Mouse (Mus musculus) cerebellum, adult 9-10 months (tissue): Measurements from ENCODE around the gene Smarcd1.

Experiments
- DNase-seq: peaks from one replicate; pipeline ENCODE4 v3.0.0; 2022

Gene Smarcd1

DNA sequence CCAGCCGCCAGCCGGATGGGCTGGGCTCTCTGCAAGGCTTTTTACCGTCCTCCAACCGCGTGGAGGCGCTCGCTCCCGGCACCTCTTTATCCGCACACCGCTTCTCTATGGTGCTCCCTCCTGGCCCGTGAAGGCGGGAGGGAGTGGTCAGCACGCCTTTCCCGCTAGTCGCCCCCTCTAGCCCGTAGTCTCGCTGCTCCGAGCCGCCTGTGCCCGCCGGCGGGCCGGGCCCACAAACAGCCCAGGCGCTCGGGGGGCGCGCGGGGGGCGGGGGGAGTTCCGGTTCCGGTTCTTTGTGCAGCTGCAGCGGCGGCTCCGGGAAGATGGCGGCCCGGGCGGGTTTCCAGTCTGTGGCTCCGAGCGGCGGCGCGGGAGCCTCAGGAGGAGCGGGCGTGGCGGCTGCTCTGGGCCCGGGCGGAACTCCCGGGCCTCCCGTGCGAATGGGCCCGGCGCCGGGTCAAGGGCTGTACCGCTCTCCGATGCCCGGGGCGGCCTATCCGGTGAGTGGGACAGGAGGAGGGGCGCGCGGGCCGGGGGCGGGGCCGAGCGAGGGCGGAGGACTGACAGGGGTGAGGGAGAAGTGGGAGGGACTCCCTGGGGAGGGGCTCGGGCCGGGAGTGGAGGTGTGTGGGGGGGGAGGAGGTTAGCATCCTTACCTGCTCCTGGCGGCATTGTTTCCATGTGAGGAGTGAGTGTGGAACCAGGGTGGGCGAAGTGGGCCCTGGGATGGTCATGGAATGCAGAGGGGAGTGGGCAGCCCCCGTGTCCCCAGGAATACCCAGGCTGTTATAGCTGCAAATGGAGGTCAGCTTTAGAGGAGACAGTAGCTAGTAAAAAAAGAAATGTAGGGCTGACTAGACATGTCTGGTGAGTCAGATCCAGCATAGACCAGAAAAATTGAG is at the start of gene Smarcd1:
TSS of gene Smarcd1 (plus strand) at position 131 of the 902 bp plus-strand sequence.
- peak; percentile 93 for DNase-seq

DNA sequence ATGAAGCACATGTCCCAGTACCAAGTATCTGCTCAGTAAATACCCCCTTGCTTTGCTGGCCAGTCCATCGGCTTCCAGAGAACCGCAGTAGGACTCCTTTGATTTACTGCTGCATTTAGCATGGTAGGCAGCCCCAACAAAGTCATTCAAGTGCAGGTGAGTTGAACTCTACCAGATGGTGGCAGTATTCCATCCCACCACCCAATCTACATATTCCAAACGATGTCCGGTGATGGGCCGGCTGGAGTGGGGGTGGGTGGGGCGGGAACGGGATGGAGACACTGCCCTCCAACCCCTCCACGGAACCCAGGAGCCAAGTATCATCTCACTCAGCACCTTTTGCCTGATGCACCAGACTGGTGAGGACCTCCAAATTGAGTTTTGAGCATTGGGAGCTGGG is 48.6 kb upstream of the Smarcd1 start:
- peak; percentile 48 for DNase-seq

DNA sequence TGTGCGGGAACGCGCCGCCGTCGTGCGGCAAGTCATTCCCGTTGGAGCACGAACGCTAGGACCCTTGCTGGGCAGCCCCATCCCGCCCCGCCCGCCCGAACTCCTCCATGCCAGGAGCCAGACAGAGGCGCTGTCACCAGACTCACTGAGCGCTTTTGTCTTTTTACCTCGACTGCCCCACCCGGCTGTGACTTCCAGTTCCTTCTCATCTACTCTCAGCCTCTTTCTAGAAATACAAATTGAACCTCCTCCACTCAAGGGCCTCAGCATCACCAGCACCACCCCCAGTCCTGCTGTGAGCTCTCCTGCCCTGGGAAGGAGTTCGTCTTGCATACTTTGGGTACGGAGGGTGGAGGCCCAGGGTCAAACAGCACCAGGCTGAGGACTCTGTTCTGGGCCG is 48.1 kb upstream of the Smarcd1 start:
- DNase-seq, result peak; percentile 27

DNA sequence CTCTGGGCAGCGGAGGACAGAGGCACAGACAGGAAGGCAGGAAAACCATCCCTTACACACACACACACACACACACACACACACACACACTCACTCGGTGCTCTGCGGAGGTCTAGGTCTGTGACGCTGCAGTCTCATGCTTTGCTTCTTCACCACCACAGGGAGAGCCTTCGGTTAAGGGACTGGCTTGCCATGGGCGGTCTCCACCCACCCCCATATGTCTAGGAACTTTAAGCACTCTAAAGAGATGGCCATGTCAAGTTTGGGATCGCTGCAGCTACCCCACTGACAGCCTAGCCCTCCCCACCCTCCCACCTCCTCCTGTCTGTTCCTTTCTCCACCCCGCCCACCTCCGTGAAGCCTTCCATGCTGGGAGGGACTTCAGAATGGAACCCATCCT is 46.0 kb upstream of the Smarcd1 start:
- DNase-seq, result no peak

DNA sequence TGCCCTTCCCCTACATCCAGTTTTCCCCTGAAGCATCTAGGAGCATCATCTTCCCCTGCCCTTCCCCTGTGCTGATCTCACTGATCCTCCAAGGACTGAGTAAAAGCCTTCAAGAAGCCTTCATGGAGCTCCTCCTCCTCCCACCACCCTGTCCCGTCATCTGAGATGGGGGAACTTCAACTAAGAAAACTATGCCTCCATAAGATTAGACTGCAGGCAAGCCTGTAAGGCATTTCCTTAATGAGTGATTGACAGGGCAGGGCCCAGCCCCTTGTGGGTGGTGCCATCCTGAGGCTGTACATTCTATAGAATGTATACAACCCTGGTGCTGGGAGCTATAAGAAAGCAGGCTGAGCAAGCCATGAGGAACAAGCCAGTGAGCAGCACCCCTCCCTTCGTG is 43.5 kb upstream of the Smarcd1 start:
- DNase-seq, result no peak

DNA sequence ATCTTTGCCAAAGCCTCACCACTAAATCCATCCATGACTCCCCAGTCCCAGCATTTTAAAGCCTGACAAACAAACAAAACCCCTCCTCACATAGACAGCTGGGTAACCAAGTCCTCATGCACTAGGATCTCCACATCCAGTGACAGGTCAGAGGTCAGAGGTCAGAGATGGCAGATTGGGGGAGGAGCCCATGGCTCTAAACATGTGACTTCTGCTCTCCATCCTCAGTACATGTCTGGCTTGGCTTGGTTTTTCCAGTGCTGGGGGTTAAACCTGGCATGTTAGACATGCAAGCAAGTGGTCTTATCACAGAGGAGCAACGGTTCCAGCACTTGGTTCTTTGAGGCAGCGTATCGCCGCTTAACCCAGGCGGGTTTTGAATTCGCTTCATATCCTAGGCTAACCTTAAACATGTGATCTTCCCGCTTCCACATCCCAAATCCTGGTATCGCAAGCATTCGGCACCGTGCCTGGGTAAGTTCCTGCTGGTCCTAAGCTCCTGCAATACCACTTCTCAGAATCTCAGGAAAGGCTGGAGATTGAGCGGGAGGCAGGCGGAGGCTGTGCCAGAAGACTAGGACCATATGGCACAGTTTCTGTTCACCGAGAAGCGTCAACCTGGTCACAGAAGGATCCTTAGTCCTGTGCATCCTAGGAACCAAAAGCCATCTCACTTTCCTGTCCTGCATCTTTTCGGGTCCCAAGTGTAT is 40.7 kb upstream of the Smarcd1 start:
- DNase-seq, result peak; percentile 87

DNA sequence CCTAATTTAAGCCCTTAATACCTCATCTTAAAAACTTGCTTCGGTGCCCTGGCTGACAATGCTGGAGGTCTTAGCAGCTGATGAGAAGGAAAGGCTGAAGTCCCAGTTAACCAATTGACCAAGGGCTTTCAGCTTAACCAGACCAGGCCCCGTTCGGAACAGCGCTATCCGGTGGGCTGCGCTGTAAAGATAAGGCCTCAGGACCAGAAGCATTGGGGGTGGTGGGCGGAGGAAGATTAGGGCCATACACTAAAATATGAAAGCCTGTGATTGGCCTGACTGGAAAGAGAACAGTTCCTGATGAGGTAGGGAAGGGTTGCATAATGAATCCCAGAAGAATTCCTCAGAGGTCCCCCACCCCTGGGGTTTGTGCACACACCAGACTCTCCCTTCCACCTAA is 39.6 kb upstream of the Smarcd1 start:
- DNase-seq, result no peak

DNA sequence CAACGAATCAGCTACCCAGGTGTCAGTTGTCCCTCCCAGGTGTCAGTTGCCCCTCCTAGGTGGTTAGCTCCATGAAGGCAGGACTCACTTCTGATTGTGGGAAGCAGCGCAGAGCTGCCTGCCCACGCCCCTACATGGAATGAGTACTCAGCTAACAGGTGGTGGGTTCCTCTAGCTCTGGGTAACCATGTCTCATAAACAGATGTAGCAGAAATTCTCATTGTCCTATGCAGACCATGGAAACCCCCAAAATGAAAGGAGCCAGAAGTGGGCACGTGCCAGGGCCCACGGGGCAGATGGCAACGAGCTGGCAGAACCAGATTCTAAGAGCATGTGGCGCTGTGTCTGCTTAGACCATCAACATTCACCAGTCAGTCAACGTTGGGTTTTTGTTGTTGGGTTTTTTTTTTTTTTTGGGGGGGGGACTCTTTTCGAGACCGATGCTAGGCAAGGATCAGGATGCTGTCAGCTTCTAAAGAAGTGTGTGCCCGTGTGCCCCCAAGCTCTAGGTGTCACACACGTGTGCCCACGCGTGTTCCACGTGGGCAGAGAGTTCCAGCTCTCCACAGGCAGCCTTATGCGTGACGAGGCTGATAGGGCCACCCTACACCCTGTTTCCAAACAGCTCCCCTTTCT is 37.8 kb upstream of the Smarcd1 start:
- peak; percentile 64 for DNase-seq

DNA sequence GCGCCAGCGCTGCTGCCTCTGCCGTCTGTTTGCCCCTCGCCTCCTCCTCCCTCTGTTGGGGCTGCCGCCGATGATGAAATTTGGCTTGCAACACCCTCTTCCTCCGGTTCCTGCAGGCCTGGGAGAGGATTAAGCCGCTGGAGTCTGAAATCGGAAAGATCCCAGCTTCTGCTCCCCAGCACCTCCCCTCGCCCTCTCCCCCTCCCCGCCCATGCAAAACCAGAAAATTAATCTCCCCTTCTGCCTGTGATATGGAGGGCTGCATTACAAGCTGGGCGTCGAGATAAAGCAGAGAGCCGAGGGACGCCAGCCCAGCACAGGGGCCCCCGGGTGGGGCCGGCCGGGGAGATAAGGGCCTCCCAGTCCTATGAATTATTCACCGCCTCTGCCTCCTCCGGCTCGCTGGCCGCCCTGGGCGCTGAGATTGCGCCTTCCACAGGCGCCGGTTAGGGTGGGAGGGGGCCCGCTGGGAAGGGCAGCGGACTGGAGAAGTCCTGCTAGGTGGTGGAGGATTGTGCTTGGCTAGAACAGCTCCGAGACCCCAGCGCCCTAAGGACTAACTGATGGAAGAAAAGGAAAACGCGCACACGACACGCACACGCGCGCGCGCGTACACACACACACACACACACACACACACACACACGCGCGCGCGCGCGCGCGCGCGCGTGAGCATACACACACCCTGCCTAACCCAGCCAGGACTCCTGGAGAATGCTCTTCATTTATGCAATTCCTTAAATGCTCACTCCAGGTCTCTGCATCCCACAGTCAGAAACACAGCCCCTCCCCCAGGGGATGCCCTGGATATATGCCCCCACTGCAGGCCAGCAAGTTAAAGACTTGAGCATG is 37.1 kb upstream of the Smarcd1 start:
- peak; percentile 75 for DNase-seq

DNA sequence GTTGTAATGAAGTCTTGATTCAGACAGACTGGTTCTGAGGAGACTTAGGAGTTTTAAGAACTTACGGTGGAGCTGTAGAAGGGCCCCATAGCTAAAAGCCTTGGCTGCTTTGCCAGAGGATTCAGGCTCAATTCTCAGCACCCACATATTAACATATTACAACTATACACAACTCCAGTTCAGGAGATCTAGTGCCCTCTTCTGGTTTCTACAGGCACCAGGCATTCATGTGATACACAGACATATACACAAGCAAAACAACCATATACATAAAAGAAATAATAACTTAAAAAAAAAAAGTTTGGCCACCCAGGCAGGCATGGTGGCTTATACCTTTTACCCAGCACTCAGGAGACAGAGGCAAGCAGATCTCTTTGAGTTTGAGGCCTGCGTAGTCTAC is 34.4 kb upstream of the Smarcd1 start:
- DNase-seq, result no peak

DNA sequence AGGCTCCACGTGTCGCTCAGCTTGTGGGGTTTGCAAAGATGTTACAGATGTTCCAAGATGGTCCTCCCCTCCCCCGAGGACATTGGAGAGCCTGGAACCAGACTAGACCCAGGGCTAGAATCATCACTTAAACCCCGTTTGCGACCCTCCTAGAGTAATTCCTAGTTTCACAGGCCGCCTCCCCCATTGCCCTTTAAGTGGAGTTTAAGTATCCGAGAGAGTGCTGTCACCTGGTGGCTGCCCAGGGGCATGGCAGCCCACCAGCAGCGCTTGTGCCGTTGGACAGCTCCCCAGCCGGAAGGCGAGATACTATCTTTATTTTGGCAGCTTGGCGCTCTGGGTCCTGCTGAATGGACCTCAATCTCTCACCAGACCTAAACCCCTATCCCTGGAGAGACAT is 33.0 kb upstream of the Smarcd1 start:
- DNase-seq, result peak; percentile 90

DNA sequence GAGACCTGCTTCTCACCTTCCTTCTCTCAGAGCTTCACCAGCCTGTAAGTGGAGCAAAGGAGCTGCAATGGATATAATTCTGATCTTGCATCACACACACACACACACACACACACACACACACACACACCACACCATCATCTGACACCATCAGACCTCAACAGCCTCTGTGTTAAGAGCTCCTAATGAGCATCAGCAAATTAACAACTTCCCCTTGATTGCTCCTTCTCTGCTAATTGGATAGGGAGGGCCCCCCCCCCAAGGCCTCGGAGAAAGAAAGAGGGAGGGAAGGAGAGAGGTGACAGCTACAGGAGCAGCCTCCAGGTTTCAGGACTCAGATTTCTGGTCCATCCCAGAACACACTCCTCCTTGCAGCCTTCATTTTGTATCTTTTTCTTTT is 32.5 kb upstream of the Smarcd1 start:
- DNase-seq, result no peak

DNA sequence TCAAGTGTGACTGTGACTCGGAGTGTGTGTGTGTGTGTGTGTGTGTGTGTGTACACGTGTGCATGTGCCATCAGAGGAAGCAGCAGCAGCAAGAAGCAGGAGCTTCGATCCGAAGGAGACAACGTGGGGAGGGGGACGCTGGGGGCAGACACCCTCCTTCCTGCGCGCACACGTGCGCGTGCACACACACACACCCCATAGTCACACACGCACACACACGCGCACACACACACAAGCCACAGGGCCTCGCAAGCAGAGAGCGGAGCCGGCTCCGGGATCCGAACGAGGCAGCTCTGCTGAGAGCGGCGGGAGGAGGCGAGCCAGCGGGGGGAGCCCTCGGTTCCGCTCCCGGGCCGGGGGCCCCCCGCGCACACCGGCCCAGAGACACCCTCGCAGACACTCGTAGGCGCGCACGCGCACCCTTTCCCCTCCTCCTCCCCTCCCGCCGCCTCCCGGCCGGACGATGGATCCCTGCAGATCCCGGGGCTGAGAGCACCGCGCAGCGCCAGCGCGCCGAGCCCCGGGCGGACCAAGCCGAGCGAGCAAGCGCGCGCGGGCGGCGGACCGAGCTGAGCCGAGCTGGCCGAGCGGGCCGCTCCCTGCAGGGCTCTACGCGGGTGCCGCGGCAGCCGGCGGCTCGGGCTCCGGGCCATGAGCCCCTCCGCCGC is 31.6 kb upstream of the Smarcd1 start, which contains the start of gene Asic1:
TSS of gene Asic1 (plus strand) at position 215 of the 668 bp plus-strand sequence.
- DNase-seq, result peak; percentile 86

DNA sequence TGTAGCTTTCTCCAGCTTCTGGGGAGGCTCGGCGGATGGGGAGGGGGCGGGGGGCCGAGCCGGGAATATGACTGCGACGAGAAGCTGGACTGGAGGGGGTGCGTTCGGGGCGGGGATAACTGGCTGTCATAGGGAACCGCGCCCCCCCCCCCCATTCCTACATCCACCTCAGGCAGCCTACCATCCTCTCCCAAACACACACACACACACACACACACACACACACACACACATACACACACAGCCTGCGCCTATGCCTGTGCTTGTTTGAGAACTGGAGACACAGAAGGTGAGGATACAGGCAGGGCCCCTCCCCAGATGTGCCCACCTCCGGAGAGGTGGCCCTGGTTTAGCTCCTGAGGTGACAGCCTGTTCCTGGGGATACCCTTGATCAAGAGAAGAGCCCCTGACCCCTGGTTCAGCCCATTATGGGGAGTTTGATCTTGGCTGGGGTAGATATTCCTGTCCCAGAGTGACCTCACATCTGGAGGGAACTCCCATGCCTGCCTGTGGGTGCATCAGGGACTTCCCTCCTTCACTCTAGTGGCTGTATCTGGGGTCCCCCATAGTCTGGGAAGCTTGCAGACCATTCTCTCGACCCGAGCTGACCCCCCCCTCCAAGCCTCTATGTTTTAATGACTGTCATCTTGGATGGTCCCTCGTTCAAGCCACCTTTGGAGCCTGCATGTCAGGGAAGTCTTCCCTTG is 30.8 kb upstream of the Smarcd1 start:
- DNase-seq, result no peak

DNA sequence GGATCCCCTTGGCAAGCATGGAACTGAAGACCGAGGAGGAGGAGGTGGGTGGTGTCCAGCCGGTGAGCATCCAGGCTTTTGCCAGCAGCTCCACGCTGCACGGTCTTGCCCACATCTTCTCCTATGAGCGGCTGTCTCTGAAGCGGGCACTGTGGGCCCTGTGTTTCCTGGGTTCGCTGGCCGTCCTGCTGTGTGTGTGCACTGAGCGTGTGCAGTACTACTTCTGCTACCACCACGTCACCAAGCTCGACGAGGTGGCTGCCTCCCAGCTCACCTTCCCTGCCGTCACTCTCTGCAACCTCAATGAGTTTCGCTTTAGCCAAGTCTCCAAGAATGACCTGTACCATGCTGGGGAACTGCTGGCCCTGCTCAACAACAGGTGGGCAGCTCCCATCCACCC is 30.1 kb upstream of the Smarcd1 start:
- no peak for DNase-seq

DNA sequence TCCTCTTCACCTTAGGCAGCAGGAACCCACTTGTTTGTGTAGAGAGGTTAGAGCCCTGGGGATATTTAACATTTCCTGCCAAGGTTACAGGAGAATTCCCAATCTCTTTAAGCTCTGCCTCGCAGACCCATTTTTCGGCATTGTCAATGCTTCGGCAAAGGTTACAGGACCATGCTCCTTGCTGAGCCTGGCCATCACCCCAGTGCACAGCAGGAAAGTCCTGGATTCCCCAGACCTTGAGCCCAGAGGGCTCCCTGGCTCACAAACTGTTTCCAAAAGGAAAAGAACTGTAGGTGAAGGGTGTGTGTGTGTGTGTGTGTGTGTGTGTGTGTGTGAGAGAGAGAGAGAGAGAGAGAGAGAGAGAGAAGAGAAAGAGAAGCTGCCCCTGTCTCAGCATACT is 27.1 kb upstream of the Smarcd1 start:
- peak; percentile 57 for DNase-seq

DNA sequence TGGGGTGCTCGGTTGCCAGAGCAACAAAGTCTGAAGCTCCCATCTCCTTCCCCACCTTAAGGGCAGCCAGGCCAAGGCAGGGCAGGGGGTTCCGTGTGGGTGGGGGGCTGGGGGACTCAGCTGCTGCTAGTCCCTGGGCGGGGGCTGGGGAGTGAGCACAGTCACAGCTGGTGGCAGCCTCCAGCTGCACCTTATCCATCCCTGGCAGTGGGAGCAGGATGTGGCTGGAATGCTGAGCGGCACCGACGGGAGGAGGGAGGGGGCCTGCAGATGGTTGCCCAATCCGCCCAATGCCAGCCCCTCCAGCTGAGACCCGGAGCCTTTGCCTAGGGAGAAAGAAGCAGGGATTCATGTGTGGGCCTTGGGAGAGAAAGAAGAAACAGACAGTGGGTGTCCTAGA is 24.8 kb upstream of the Smarcd1 start:
- peak; percentile 44 for DNase-seq

DNA sequence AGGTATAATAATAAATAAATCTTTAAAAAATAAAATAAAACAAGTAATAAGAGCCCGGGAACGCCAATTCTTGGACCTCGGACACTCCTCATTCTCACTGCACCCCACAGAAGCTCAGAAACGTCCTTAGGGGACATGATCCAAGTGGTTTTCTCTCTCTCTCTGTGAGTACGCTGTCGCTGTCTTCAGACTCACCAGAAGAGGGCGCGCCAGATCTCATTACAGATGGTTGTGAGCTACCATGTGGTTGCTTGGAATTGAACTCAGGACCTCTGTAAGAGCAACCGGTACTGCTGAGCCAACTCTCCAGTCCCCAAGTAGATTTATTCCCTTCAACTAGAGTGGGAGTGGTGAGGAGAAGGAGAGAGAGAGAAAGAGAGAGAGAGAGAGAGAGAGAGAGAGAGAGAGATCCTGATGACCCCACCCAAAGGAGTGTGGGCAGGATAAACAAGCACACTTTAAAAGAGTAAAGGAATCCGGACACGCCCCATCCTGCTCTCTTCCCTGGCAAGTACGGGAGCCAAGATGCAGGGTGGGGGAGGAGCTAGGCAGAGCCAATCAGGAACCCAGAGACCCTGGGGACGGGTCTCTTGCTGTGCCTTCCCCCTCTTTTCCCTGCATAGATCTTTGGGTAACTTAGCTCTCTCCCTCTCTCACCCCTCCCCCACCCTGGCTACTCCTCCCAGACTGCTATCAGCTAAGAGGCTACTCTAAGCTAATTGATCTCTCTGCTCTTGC is 23.7 kb upstream of the Smarcd1 start:
- peak; percentile 55 for DNase-seq

DNA sequence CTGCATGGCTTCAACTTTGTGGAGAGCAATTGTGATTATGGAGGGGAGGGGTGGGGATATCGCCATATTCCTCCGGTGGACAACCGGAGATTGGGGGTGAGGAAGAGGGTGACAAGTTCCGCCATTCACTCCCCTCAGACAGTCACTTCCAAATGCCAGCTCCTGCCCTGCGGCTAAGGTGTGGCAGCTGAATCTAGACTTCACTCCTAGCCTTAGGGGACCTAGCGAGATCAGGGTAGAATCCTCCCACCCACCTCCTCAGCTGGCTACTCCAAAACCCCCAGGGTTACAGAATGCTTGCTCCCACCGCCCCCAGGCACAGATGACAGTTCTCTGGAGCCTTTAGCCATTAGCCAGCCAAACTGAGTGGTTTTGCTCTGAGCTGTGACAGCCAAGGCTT is 22.9 kb upstream of the Smarcd1 start:
- no peak for DNase-seq

DNA sequence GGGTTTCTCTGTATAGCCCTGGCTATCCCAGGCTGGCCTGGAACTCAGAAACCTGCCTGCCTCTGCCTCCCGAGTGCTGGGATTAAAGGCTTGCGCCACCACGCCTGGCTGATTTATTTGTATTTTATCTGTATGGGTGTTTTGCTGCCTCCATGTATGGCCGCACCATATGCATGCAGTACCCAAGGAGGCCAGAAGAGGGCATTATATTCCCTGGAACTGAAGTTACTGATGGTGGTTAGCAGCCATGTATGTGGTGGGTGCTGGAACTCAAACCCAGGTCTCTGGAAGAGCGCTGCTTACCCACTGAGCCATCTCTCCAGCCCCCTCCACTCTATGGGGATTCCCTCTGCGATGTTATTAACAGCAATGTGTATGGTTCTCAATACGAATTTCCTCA is 19.0 kb upstream of the Smarcd1 start:
- DNase-seq, result no peak

DNA sequence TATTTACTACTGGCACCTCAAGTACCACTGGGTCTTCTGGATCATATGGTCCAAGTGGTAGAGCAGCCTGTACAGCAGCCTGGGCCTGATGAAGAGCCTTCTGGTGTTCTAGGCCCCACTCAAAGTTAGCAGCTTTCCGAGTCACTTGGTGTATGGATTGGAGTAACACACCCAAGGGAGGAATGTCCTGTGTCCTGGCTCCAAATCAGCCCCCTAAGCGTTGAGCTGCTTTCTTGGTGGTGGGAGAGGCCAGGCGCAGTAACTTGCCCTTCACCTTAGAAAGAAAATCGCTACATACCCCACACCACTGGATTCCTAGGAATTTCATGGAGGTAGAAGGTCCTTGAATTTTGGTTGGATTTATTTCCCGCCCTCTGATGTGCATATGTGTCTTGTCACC is 17.8 kb upstream of the Smarcd1 start:
- no peak for DNase-seq
